ENCODE assay signal across 8 mouse cellular contexts in the genomic region with DNA sequence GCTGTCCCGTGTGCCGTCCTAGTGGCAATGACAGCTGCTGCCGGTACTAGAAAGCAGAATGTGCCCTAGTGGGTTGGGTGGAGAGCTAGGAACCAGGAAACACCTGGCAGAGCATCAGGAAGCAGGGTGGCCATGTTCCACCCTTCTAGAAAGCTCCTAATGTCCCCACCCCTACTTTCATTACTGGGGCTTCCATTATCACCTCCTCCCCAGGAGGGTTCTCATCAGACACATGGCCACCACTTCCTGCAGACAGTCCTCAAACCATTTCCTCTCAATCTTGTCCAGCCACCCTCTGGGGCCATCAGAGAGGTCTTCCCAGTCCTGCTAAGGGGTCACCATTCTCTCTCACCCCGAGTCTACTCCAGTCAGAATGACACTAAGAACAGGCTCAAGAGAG. TPM values are rescaled to one million over a fixed set of nuclear protein-coding genes. Genes with fewer than 3 reads are reported as not detected.
DNase-seq lines count a peak whose midpoint lies in the region; ATAC-seq and TF ChIP-seq lines count a peak whose summit lies in the region.

No protein-coding gene starts in this region.

- TF ChIP-seq CTCF in E14TG2a.4 (conservative IDR thresholded peaks at IDR 0.05; ENCODE audit: low read length) = no peak

- peaks cover 24% of the 10 kb centered on the region for H3K27me3 ChIP-seq in E14TG2a.4 (ENCODE audit: insufficient read depth, low read length)
- no peaks in the 10 kb centered on the region for H3K27me3 ChIP-seq in heart, embryonic 16.5 days (ENCODE audit: control insufficient read depth, insufficient read depth, low read length)

- peak overlapping the region; percentile 93 for H3K4me2 ChIP-seq in heart, embryonic 16.5 days (ENCODE audit: low read depth, low read length)

- peak overlapping the region; percentile 90; the same call in 1 of the 2 replicates for H3K4me3 ChIP-seq in E14TG2a.4 (replicated peaks; ENCODE audit: low read length)
- H3K4me3 ChIP-seq in heart, embryonic 16.5 days (ENCODE audit: low read length) = peak overlapping the region; percentile 92

- no peak for ATAC-seq in heart, embryonic 16.5 days (replicated peaks; ENCODE audit: extremely low read depth, insufficient read depth, low FRiP score)
- peak; percentile 12; the same call in 1 of the 2 replicates for ATAC-seq in megakaryocyte progenitor cell, adult 5-6 weeks (replicated peaks; ENCODE audit: poor library complexity)

- peaks cover 87% of the 10 kb centered on the region for H3K4me1 ChIP-seq in E14TG2a.4 (replicated peaks; ENCODE audit: low read depth, low read length)
- H3K4me1 ChIP-seq in heart, embryonic 16.5 days (ENCODE audit: control insufficient read depth, insufficient read depth, low read length) = peaks cover 36% of the 10 kb centered on the region

- WGBS in heart, embryonic 16.5 days = 30% methylated on average over 4 of the region's 4 CpGs

- peaks cover 43% of the 10 kb centered on the region for H3K36me3 ChIP-seq in E14TG2a.4 (ENCODE audit: insufficient read depth, low read length)
- H3K36me3 ChIP-seq in heart, embryonic 16.5 days (ENCODE audit: control insufficient read depth, insufficient read depth) = peaks cover 19% of the 10 kb centered on the region

- H3K9me3 ChIP-seq in E14TG2a.4 (ENCODE audit: low read length) = no peaks in the 10 kb centered on the region
- H3K9me3 ChIP-seq in heart, embryonic 16.5 days (replicated peaks; ENCODE audit: control insufficient read depth, low read length) = no peaks in the 10 kb centered on the region

- peak; percentile 94 for DNase-seq in heart, adult 11 months
- no peak for DNase-seq in heart, postnatal 4 days
- DNase-seq in ovary, adult 18-20 months (ENCODE audit: low spot score) = no peak
- DNase-seq in adipocyte (ENCODE audit: low spot score) = no peak
- no peak for DNase-seq in embryo, embryonic 9.5 days (ENCODE audit: extremely low spot score)

- H3K9ac ChIP-seq in heart, embryonic 16.5 days (ENCODE audit: low read length) = peak overlapping the region; percentile 84

- H3K27ac ChIP-seq in heart, embryonic 16.5 days (ENCODE audit: low read length) = peak overlapping the region; percentile 98

RNA-seq across cellular contexts. Expression of gene Atp8b2, which starts 1.9 kb away (rescaled TPM):
- 10 to 100 TPM; 51.4 to 59.6 TPM for total RNA-seq in heart, postnatal 4 days (2021)
- 10.3 and 11.5 TPM in 2 replicates for polyA plus RNA-seq in heart, embryonic 16.5 days (2015; fragmentation: Nextera tagmentation; extraction: Ambion mirVana)
- 7.3 and 8.6 TPM in 2 replicates for total RNA-seq in megakaryocyte progenitor cell, adult 5-6 weeks (2015)
- total RNA-seq in megakaryocyte progenitor cell, adult 5-6 weeks (2017) = 25.7 and 28.5 TPM in 2 replicates

RNA-seq across cellular contexts. Expression of gene Hax1, which starts 37.1 kb away (rescaled TPM):
- 10 to 100 TPM; 39.0 to 44.5 TPM for total RNA-seq in heart, postnatal 4 days (2021)
- polyA plus RNA-seq in heart, embryonic 16.5 days (2015; fragmentation: Nextera tagmentation; extraction: Ambion mirVana) = 82.6 and 89.5 TPM in 2 replicates
- total RNA-seq in megakaryocyte progenitor cell, adult 5-6 weeks (2015) = 145 and 177 TPM in 2 replicates
- 81.7 and 92.1 TPM in 2 replicates for total RNA-seq in megakaryocyte progenitor cell, adult 5-6 weeks (2017)

RNA-seq across cellular contexts. Expression of gene Il6ra, which starts 48.4 kb away (rescaled TPM):
- 1 to 10 TPM; 1.5 to 2.0 TPM for total RNA-seq in heart, postnatal 4 days (2021)
- polyA plus RNA-seq in heart, embryonic 16.5 days (2015; fragmentation: Nextera tagmentation; extraction: Ambion mirVana) = 1.1 TPM in 2 replicates
- total RNA-seq in megakaryocyte progenitor cell, adult 5-6 weeks (2015) = 39.5 and 43.6 TPM in 2 replicates
- 12.5 and 15.5 TPM in 2 replicates for total RNA-seq in megakaryocyte progenitor cell, adult 5-6 weeks (2017)

Comparison
In these comparisons a context has a peak if more than half of its experiments do, and no peak if none do; other contexts are left out.
1. RNA of gene Il6ra, which starts 48.4 kb away (total RNA-seq): 12.5 to 43.6 TPM in megakaryocyte progenitor cell, adult 5-6 weeks; 1.5 to 2.0 TPM in heart, postnatal 4 days; every median in the first group is over 4 times any median in the second.